Mouse (Mus musculus) ES-Bruce4 (cell line): ENCODE measurements at regions not wholly inside any gene's neighbourhood (a gene's known extent, or its start where the extent isn't known, plus 50 kb on each side); places are given as distances from the start of the nearest gene placed in this dataset.

ENCODE experiments used
- CTCF ChIP-seq: IDR thresholded peaks from one replicate; pipeline ENCODE4 v1.8.1; 2011; ENCODE audit warnings: low read depth, low read length
- POLR2A ChIP-seq: IDR thresholded peaks from one replicate; pipeline ENCODE4 v1.8.1; 2011; ENCODE audit warnings: low read length; ENCODE audit not compliant: insufficient read depth

DNA sequence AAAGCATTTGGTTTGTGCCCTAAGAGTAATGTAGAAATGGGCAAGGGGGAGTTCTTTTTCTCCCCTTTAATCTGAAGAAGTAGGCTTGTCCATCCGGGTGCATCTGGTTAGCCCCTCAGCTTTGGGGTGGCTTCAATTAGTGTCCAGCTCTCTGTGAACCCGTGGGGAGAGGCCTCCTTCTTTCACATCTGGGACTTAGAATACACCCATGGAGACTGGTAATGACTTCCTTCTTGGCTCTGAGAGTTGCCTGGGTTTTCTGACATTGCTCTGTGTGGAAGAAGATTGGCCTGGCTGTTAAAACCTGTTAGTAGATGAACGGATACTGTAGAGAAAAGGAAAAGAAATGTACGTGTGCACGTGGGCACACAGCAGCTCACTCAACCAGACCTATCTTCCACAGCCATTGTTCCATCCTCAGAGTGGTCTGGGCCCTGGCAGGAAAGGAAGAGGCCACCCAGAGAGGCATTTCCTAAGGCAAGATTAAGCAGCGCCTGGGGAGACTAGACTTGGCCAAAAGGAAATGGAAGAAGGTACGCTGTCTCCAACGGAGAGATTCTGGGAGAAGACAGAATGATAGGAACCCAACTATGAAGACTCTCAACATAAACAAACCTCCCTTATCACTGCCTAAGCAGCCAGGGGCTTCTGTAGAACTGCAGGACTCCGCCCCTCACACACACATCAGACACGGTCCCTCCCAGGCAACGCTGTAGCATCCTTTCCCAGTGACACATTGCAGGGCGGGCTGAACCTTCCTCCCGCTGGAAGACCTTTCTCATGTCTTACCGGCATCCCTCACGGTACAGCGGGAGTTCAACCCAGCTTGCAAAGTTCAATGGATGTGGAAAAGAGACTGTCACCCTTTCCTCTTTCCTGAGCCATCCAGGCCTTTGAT, 372.4 kb downstream of the Foxo1 start:
- TF ChIP-seq CTCF (no peak), POLR2A (no peak)
